Mouse (Mus musculus) adrenal gland, postnatal 14 days (tissue): Measurements from ENCODE around the gene Dusp27. TPM values are rescaled to one million over a fixed set of nuclear protein-coding genes. Genes with fewer than 3 reads are reported as not detected.
A peak's percentile ranks its signal among the peaks of the same experiment; 100 is the strongest.

Experiments
- DNase-seq: peaks from one replicate; pipeline ENCODE4 v3.0.0; 2021; ENCODE audit warnings: mixed read lengths
- long read RNA-seq, 2 experiments: library from polyadenylated mRNA; stranded (forward); transcript quantifications; one replicate each; pipeline ENCODE4 v2.0.0; 2021
- total RNA-seq: library from RNA; stranded (reverse); gene quantifications from 2 replicates; pipeline ENCODE4 v1.2.3, GENCODE M21; 2021

Dusp27 gene
- total RNA-seq = 0.07 and 0.26 TPM in 2 replicates
- long read RNA-seq, experiment 1, partial matches to known transcripts = 0 of 1 reads
- long read RNA-seq, experiment 1, other reads (novel, unspliced or antisense) = 1 of 1 reads
- long read RNA-seq, experiment 2 = 0 reads

- DNase-seq = no peak
Measured at GRCm38 (mm10) chr1:166127719-166128118, at the start of gene Dusp27. Gene Dusp27, minus strand, starts transcription at chr1:166127922.

GRCm38 (mm10) chr1:166173621-166174020, 45.9 kb upstream of the Dusp27 start:
- no peak for DNase-seq

GRCm38 (mm10) chr1:166172992-166173391, 45.3 kb upstream of the Dusp27 start:
- DNase-seq = no peak

- DNase-seq = no peak
Measured at GRCm38 (mm10) chr1:166170852-166171251, 43.1 kb upstream of the Dusp27 start.

- peak; percentile 16 for DNase-seq
Measured at GRCm38 (mm10) chr1:166169713-166170112, 42.0 kb upstream of the Dusp27 start.

GRCm38 (mm10) chr1:166168017-166168416, 40.3 kb upstream of the Dusp27 start:
- DNase-seq = no peak

GRCm38 (mm10) chr1:166167405-166167804, 39.7 kb upstream of the Dusp27 start:
- DNase-seq = no peak

- no peak for DNase-seq
Measured at GRCm38 (mm10) chr1:166165159-166165558, 37.4 kb upstream of the Dusp27 start.

GRCm38 (mm10) chr1:166164580-166164979, 36.9 kb upstream of the Dusp27 start:
- no peak for DNase-seq

GRCm38 (mm10) chr1:166160569-166161445, 33.1 kb upstream of the Dusp27 start:
- DNase-seq = peak; percentile 85

GRCm38 (mm10) chr1:166160111-166160510, 32.4 kb upstream of the Dusp27 start:
- no peak for DNase-seq

- DNase-seq = no peak
Measured at GRCm38 (mm10) chr1:166158664-166159063, 30.9 kb upstream of the Dusp27 start.

- no peak for DNase-seq
Measured at GRCm38 (mm10) chr1:166157712-166158111, 30.0 kb upstream of the Dusp27 start.

GRCm38 (mm10) chr1:166155113-166155494, 27.4 kb upstream of the Dusp27 start:
- DNase-seq = no peak

- DNase-seq = peak; percentile 83
Measured at GRCm38 (mm10) chr1:166154162-166155112, 26.7 kb upstream of the Dusp27 start.

- DNase-seq = peak; percentile 92
Measured at GRCm38 (mm10) chr1:166153351-166154120, 25.8 kb upstream of the Dusp27 start.

- no peak for DNase-seq
Measured at GRCm38 (mm10) chr1:166152034-166152433, 24.3 kb upstream of the Dusp27 start.

GRCm38 (mm10) chr1:166151341-166151740, 23.6 kb upstream of the Dusp27 start:
- DNase-seq = no peak

- DNase-seq = no peak
Measured at GRCm38 (mm10) chr1:166150035-166150434, 22.3 kb upstream of the Dusp27 start.

GRCm38 (mm10) chr1:166149441-166149840, 21.7 kb upstream of the Dusp27 start:
- no peak for DNase-seq

GRCm38 (mm10) chr1:166147657-166148056, 19.9 kb upstream of the Dusp27 start:
- DNase-seq = no peak

GRCm38 (mm10) chr1:166146626-166147025, 18.9 kb upstream of the Dusp27 start:
- DNase-seq = no peak
